Mouse (Mus musculus) CH12.LX (cell line): ENCODE results near the gene Wrap53. TPM values are rescaled to one million over a fixed set of nuclear protein-coding genes. Genes with fewer than 3 reads are reported as not detected.

Source experiments
- DNase-seq: peaks from one replicate; pipeline ENCODE4 v3.0.0-alpha.2; 2013; ENCODE audit errors: extremely low read depth
- H3K27ac ChIP-seq: 2 replicates; pipeline ENCODE4 v1.5.1; 2012; ENCODE audit warnings: low read depth, mild to moderate bottlenecking, control low read depth, moderate library complexity; ENCODE audit not compliant: insufficient read depth
- H3K27me3 ChIP-seq: replicated peaks from 2 replicates; pipeline ENCODE3; 2012; ENCODE audit warnings: inconsistent platforms
- H3K36me3 ChIP-seq, 2 experiments: replicated peaks in 1 of 2; 2 replicates each; pipeline versions ENCODE3 to v1.6.1; 2012; ENCODE audit warnings: inconsistent platforms in 1 of 2, low read length in 1 of 2, mild to moderate bottlenecking in 1 of 2, mixed read lengths in 1 of 2, moderate library complexity in 1 of 2; ENCODE audit not compliant: control insufficient read depth in 1 of 2, insufficient read depth in 1 of 2
- H3K4me1 ChIP-seq, 2 experiments: 2 replicates each; pipeline ENCODE4 v1.6.1; 2012; ENCODE audit warnings: inconsistent platforms in 1 of 2, moderate library complexity in 1 of 2; ENCODE audit not compliant: insufficient read depth in 2 of 2, control insufficient read depth in 1 of 2
- H3K4me2 ChIP-seq: 2 replicates; pipeline ENCODE4 v1.6.1; 2012; ENCODE audit warnings: low read depth, mild to moderate bottlenecking, control low read depth; ENCODE audit not compliant: poor library complexity, insufficient read depth, severe bottlenecking
- H3K4me3 ChIP-seq, 3 experiments: fragments of 150-350 bp in 1 of 3; sonication (generic) in 1 of 3; replicated peaks in 1 of 3; 2 replicates each; pipeline versions ENCODE3 to v1.5.1; 2011 to 2012; ENCODE audit warnings: low read depth in 2 of 3, low read length in 2 of 3, mild to moderate bottlenecking in 2 of 3, moderate library complexity in 2 of 3, control low read depth in 1 of 3, improper control_type of control experiment in 1 of 3, inconsistent platforms in 1 of 3, mixed read lengths in 1 of 3; ENCODE audit not compliant: poor library complexity in 1 of 3
- H3K79me2 ChIP-seq: replicated peaks from 2 replicates; pipeline ENCODE4 v1.6.1; 2012; ENCODE audit warnings: mild to moderate bottlenecking, moderate library complexity; ENCODE audit not compliant: control insufficient read depth, poor library complexity, insufficient read depth, severe bottlenecking; ENCODE audit errors: extremely low read depth
- H3K9ac ChIP-seq: 2 replicates; pipeline ENCODE4 v1.6.1; 2012; ENCODE audit warnings: low read depth, mild to moderate bottlenecking, control low read depth, moderate library complexity; ENCODE audit not compliant: insufficient read depth
- H3K9me3 ChIP-seq: replicated peaks from 2 replicates; pipeline ENCODE3; 2012; ENCODE audit warnings: low read length, inconsistent platforms, mixed read lengths
- CHD2 ChIP-seq: IDR thresholded peaks from 2 replicates; pipeline ENCODE4 v1.6.1; 2011; ENCODE audit warnings: low read length, improper control_type of control experiment
- E2F4 ChIP-seq: IDR thresholded peaks from 2 replicates; pipeline ENCODE4 v1.6.1; 2011; ENCODE audit warnings: low read depth, low read length, improper control_type of control experiment; ENCODE audit not compliant: insufficient replicate concordance
- ELF1 ChIP-seq: IDR thresholded peaks from 2 replicates; pipeline ENCODE4 v1.6.1; 2014; ENCODE audit warnings: low read depth, mild to moderate bottlenecking, inconsistent platforms, low read length, improper control_type of control experiment
- EP300 ChIP-seq: IDR thresholded peaks from 2 replicates; pipeline ENCODE4 v1.6.1; 2011; ENCODE audit warnings: low read length, improper control_type of control experiment
- ETS1 ChIP-seq: conservative IDR thresholded peaks from 2 replicates; pipeline ENCODE4 v1.6.1; 2012; ENCODE audit warnings: low read depth, mild to moderate bottlenecking, inconsistent platforms, low read length, improper control_type of control experiment, moderate library complexity
- GABPA ChIP-seq: IDR thresholded peaks from 2 replicates; pipeline ENCODE4 v1.6.1; 2012; ENCODE audit warnings: low read depth, low read length, improper control_type of control experiment, inconsistent platforms; ENCODE audit not compliant: insufficient replicate concordance
- HCFC1 ChIP-seq: IDR thresholded peaks from 2 replicates; pipeline ENCODE4 v1.6.1; 2012; ENCODE audit warnings: low read depth, mild to moderate bottlenecking, inconsistent platforms, low read length, improper control_type of control experiment
- IRF4 ChIP-seq: IDR thresholded peaks from 2 replicates; pipeline ENCODE4 v1.6.1; 2014; ENCODE audit warnings: low read depth, mild to moderate bottlenecking, inconsistent platforms, low read length, improper control_type of control experiment
- MAFK ChIP-seq: IDR thresholded peaks from 2 replicates; pipeline ENCODE4 v1.6.1; 2011; ENCODE audit warnings: low read length, improper control_type of control experiment; ENCODE audit not compliant: insufficient replicate concordance
- MAX ChIP-seq: IDR thresholded peaks from 2 replicates; pipeline ENCODE4 v1.6.1; 2011; ENCODE audit warnings: low read length, improper control_type of control experiment
- MAZ ChIP-seq: IDR thresholded peaks from 2 replicates; pipeline ENCODE4 v1.6.1; 2012; ENCODE audit warnings: low read depth, mild to moderate bottlenecking, inconsistent platforms, low read length, improper control_type of control experiment, moderate library complexity
- MEF2A ChIP-seq: IDR thresholded peaks from 2 replicates; pipeline ENCODE4 v1.6.1; 2014; ENCODE audit warnings: low read depth, mild to moderate bottlenecking, inconsistent platforms, low read length, improper control_type of control experiment, borderline replicate concordance
- MYC ChIP-seq: IDR thresholded peaks from 2 replicates; pipeline ENCODE4 v1.6.1; 2011; ENCODE audit warnings: low read depth, mild to moderate bottlenecking, improper control_type of control experiment, low read length
- NELFE ChIP-seq: IDR thresholded peaks from 2 replicates; pipeline ENCODE4 v1.6.1; 2011; ENCODE audit warnings: low read depth, low read length, improper control_type of control experiment
- PAX5 ChIP-seq: IDR thresholded peaks from 2 replicates; pipeline ENCODE4 v1.6.1; 2012; ENCODE audit warnings: low read length, inconsistent platforms, mixed read lengths
- RAD21 ChIP-seq: IDR thresholded peaks from 2 replicates; pipeline ENCODE4 v1.6.1; 2011; ENCODE audit warnings: low read depth, mild to moderate bottlenecking, low read length, improper control_type of control experiment, moderate library complexity
- RCOR1 ChIP-seq: conservative IDR thresholded peaks from 2 replicates; pipeline ENCODE4 v1.6.1; 2012; ENCODE audit warnings: low read depth, mild to moderate bottlenecking, inconsistent platforms, low read length, improper control_type of control experiment
- SIN3A ChIP-seq: IDR thresholded peaks from 2 replicates; pipeline ENCODE4 v1.6.1; 2012; ENCODE audit warnings: low read length, improper control_type of control experiment, inconsistent platforms
- SMC3 ChIP-seq: IDR thresholded peaks from 2 replicates; pipeline ENCODE4 v1.6.1; 2011; ENCODE audit warnings: low read depth, low read length, improper control_type of control experiment
- TBP ChIP-seq: conservative IDR thresholded peaks from 2 replicates; pipeline ENCODE4 v1.6.1; 2011; ENCODE audit warnings: low read depth, low read length, improper control_type of control experiment
- TCF12 ChIP-seq: IDR thresholded peaks from 2 replicates; pipeline ENCODE4 v1.6.1; 2014; ENCODE audit warnings: low read depth, mild to moderate bottlenecking, inconsistent platforms, low read length, improper control_type of control experiment
- UBTF ChIP-seq: IDR thresholded peaks from 2 replicates; pipeline ENCODE4 v1.6.1; 2012; ENCODE audit warnings: low read depth, mild to moderate bottlenecking, inconsistent platforms, low read length, improper control_type of control experiment, moderate library complexity
- USF1 ChIP-seq: IDR thresholded peaks from 2 replicates; pipeline ENCODE4 v1.6.1; 2014; ENCODE audit warnings: low read depth, mild to moderate bottlenecking, inconsistent platforms, low read length, improper control_type of control experiment
- USF2 ChIP-seq: conservative IDR thresholded peaks from 2 replicates; pipeline ENCODE4 v1.6.1; 2011; ENCODE audit warnings: low read depth, low read length, improper control_type of control experiment
- ZKSCAN1 ChIP-seq: IDR thresholded peaks from 2 replicates; pipeline ENCODE4 v1.6.1; 2012; ENCODE audit warnings: low read depth, inconsistent platforms, low read length, improper control_type of control experiment, borderline replicate concordance
- ZMIZ1 ChIP-seq: IDR thresholded peaks from 2 replicates; pipeline ENCODE4 v1.6.1; 2012; ENCODE audit warnings: low read depth, mild to moderate bottlenecking, inconsistent platforms, low read length, improper control_type of control experiment
- dilution Hi-C: fragments of 300-500 bp; cut with MboI; formaldehyde crosslinking; loops from 2 replicates; pipeline ENCODE4 v1.14.3; 2020; ENCODE audit warnings: low sequenced_read_pairs; ENCODE audit not compliant: extremely low pct_unique_long_range_greater_than_20kb, extremely low pct_ligation_motif_present
- in situ Hi-C: fragments of 300-500 bp; cut with MboI; formaldehyde crosslinking; loops from 3 replicates; pipeline ENCODE4 v1.14.3; 2019; ENCODE audit warnings: low sequenced_read_pairs, low pct_ligation_motif_present, low pct_unique_long_range_greater_than_20kb, mixed read lengths
- polyA plus RNA-seq: library from polyadenylated mRNA; unstranded; fragments of >175 nt; gene quantifications from 2 replicates; pipeline ENCODE4 v1.2.1, GENCODE M21; 2012; ENCODE audit warnings: low read depth; ENCODE audit not compliant: insufficient read length
- total RNA-seq, 2 experiments: library from RNA; depleted of rRNA; stranded (reverse); fragments of 300-350 nt in 1 of 2; fragments of >200 nt in 1 of 2; gene quantifications; 2 replicates each; pipeline ENCODE4 v1.2.3; 2012 to 2014

Wrap53 gene
- total and polyA plus RNA-seq, 3 experiments, result 25.4 to 36.0 (median 34.2) TPM

- no peaks in the 10 kb centered on the region for H3K36me3 ChIP-seq
- H3K9me3 ChIP-seq, result no peaks in the 10 kb centered on the region
- DNase-seq, result no peak
- H3K4me1 ChIP-seq, result no peaks in the 10 kb centered on the region; a peak in 1 of 4 replicates
- peaks cover 62% of the 10 kb centered on the region for H3K27me3 ChIP-seq
- in situ Hi-C loops, result loop anchor here (5.0 to 10.0 kb wide), 2 partner anchors 115 to 263 kb away; no protein-coding TSS in a partner anchor
- no peaks in the 10 kb centered on the region for H3K79me2 ChIP-seq
- H3K4me3 ChIP-seq, result no peak overlapping the region
- no peak overlapping the region for H3K4me2 ChIP-seq
- dilution Hi-C loops, result no loop called here
- TF ChIP-seq USF2 (no peak), MAFK (no peak), MAZ (no peak), CHD2 (no peak)
- no peak overlapping the region for H3K27ac ChIP-seq
- no peak overlapping the region for H3K9ac ChIP-seq
These were observed 60.1 kb downstream of the Wrap53 start for GRCm38 (mm10) chr11:69519976-69520375.

- H3K27ac ChIP-seq, result no peak overlapping the region
These were observed 63.4 kb downstream of the Wrap53 start for GRCm38 (mm10) chr11:69516661-69517060.

GRCm38 (mm10) chr11:69516151-69516640 lies 63.9 kb downstream of the Wrap53 start:
- TF ChIP-seq PAX5, result no peak
- TF ChIP-seq ZMIZ1, result no peak
- TF ChIP-seq ZKSCAN1, result no peak
- TF ChIP-seq TCF12, result no peak
- no peak for TF ChIP-seq TBP
- no peak for TF ChIP-seq RCOR1
- TF ChIP-seq MYC, result no peak
- no peak for TF ChIP-seq ETS1
- TF ChIP-seq IRF4, result no peak
- TF ChIP-seq E2F4, result no peak
- TF ChIP-seq HCFC1, result no peak
- no peak for TF ChIP-seq EP300
- no peak for TF ChIP-seq USF2
- H3K9ac ChIP-seq, result no peak overlapping the region
- H3K79me2 ChIP-seq, result no peaks in the 10 kb centered on the region
- 0 out of 4 replicates have a peak, but pooled peaks cover 0 to 2% of the 10 kb centered on the region in 2 experiments for H3K4me1 ChIP-seq
- H3K4me2 ChIP-seq, result no peak overlapping the region
- in situ Hi-C loops, result loop anchor here (5.0 kb wide), 1 partner anchor 259 kb away; no protein-coding TSS in a partner anchor
- H3K36me3 ChIP-seq, result no peaks in the 10 kb centered on the region
- dilution Hi-C loops, result no loop called here
- no peaks in the 10 kb centered on the region for H3K9me3 ChIP-seq
- no peak overlapping the region for H3K27ac ChIP-seq
- H3K27me3 ChIP-seq, result peaks cover 74% of the 10 kb centered on the region
- no peak for DNase-seq
- H3K4me3 ChIP-seq, result no peak overlapping the region

More at GRCm38 (mm10) chr11:69516661-69517060, 63.4 kb downstream of the Wrap53 start:
- Histone ChIP-seq H3K4me1 (peaks cover 0 to 2% of the 10 kb centered on the region in 2 experiments; a peak in 1 of 4 replicates), H3K9me3 (no peaks in the 10 kb centered on the region), H3K9ac (no peak overlapping the region), H3K4me2 (no peak overlapping the region), H3K4me3 (no peak overlapping the region), H3K79me2 (no peaks in the 10 kb centered on the region), H3K27me3 (peaks cover 71% of the 10 kb centered on the region), H3K36me3 (no peaks in the 10 kb centered on the region)
- DNase-seq, result no peak
- dilution Hi-C loops (no loop called here), in situ Hi-C loops (loop anchor here (5.0 kb wide), 1 partner anchor 259 kb away; no protein-coding TSS in a partner anchor)
- TF ChIP-seq UBTF, result no peak
- no peak for TF ChIP-seq CHD2
- TF ChIP-seq GABPA, result no peak
- TF ChIP-seq USF2, result no peak
- TF ChIP-seq ETS1, result no peak
- TF ChIP-seq USF1, result no peak
- TF ChIP-seq SMC3, result no peak
- no peak for TF ChIP-seq ZKSCAN1
- no peak for TF ChIP-seq MEF2A
- no peak for TF ChIP-seq IRF4
- no peak for TF ChIP-seq MAFK
- no peak for TF ChIP-seq RAD21
- TF ChIP-seq MAX, result no peak
- no peak for TF ChIP-seq TBP
- TF ChIP-seq ZMIZ1, result no peak
- no peak for TF ChIP-seq SIN3A
- no peak for TF ChIP-seq NELFE
- TF ChIP-seq ELF1, result no peak
